Mouse (Mus musculus): ENCODE results near the gene Gm15130.

Gene Gm15130

DNA sequence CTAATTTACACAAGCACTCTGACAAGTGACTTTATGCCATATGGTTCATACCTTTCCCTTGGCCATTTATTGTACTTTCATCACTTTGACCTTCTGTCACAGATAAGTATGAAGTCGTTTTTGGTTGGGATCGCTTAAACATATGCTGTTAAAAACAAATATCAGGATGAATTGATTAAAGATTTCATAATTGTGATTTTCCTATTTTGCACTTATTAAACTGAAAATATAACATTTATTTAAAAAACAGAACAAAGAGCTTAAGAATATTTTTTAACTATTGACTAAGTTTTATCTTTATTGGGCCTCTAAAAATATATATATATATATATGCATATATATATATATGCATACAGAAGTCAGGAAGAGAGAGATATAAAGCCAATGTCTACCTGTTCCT is at the start of gene Gm15130:
Gene Gm15130 (minus strand): TSS at position 101 of the 400 bp plus-strand sequence.
- DNase-seq (ENCODE audit: low read depth) = no peak

DNA sequence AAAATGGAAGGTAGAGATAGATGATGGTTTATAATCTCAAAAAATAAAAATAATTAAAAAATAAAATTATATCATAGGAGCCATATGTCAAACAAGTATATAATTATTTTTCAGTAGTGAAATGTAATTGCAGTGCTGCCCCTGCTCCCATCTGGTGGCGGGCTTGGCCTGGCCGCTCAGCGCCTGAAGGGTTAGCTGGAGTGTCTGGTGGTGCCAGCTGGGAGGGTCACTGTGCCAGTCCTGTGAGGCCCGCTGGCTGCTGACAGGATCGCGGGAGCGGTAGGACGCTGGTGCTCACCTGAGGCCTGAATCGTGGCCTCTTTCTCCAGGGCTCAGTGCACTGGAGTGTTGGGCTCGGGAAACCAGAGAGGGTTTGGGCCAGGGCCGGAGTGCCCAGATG is 29.3 kb upstream of the Gm15130 start:
- DNase-seq (ENCODE audit: low read depth) = no peak

DNA sequence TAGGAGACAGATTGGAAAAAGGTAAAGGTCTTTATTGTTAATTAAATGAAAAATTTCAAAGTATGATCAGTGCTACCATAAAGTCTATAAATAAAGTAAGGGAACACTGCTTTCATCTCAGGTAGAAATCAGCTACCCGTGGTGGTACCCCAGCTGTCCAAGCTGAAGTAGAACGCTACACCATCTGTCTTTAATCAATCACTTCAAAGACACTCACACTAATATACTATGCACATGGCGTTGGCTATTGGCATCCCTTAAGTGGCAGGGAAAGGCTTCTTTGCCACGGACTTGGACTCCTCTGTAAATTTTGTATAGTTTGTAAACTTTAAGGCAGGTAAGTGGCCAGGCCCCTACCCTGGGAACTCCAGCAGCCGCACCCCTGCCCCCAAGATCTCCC is 17.0 kb downstream of the Gm15130 start:
- DNase-seq (ENCODE audit: low read depth) = no peak

DNA sequence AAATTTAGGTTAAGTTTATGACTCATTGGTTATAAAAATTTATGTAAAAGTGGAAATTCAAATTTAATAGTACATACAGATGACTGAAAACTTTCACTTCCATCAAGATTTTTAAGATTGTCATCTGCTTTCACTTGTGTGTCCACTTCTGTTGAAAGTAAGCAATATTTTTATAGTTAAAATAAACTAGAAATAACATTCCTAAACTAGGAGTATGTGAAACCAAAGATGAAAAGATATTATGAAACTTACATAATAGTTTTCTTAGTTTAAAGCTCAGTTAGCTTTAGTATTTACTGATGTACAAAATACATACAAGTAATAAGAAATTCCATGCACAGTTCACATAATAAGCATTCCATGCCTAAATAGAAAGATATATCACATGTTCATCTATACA is 46.9 kb downstream of the Gm15130 start, which contains the start of gene Gm13941:
Gene Gm13941 (minus strand): TSS at position 101 of the 400 bp plus-strand sequence.
- no peak for DNase-seq (ENCODE audit: low read depth)
